Mouse (Mus musculus) hindbrain, embryonic 12.5 days (tissue): ENCODE data around the gene Klra4. TPM values are rescaled to one million over a fixed set of nuclear protein-coding genes. Genes with fewer than 3 reads are reported as not detected.
"Not testable (repeated sequence)": the region's sequence is repeated elsewhere in the genome, so short reads cannot be mapped to it uniquely, and the experiment has no call there.

ENCODE experiments used
- ATAC-seq: fragments of 200-750 bp; cut with Nextera tagmentation; 2 replicates; pipeline ENCODE4 v1.8.0; 2017; ENCODE audit warnings: moderate TSS enrichment; ENCODE audit not compliant: low FRiP score
- H3K27ac ChIP-seq: fragments of 300-500 bp; sonication (generic); 2 replicates; pipeline ENCODE4 v1.5.1; 2016; ENCODE audit warnings: mild to moderate bottlenecking
- H3K27me3 ChIP-seq: fragments of 300-500 bp; sonication (generic); 2 replicates; pipeline ENCODE4 v1.6.1; 2016; ENCODE audit warnings: mild to moderate bottlenecking
- H3K36me3 ChIP-seq: fragments of 300-500 bp; sonication (generic); 2 replicates; pipeline ENCODE4 v1.6.1; 2016; ENCODE audit warnings: mild to moderate bottlenecking
- H3K4me1 ChIP-seq: fragments of 300-500 bp; sonication (generic); 2 replicates; pipeline ENCODE4 v1.6.1; 2016
- H3K4me2 ChIP-seq: fragments of 300-500 bp; sonication (generic); replicated peaks from 2 replicates; pipeline ENCODE4 v1.6.1; 2016; ENCODE audit warnings: mild to moderate bottlenecking
- H3K4me3 ChIP-seq: fragments of 300-500 bp; sonication (generic); 2 replicates; pipeline ENCODE4 v1.5.1; 2016; ENCODE audit warnings: mild to moderate bottlenecking
- H3K9ac ChIP-seq: fragments of 300-500 bp; sonication (generic); 2 replicates; pipeline ENCODE4 v1.6.1; 2016; ENCODE audit warnings: mild to moderate bottlenecking, moderate library complexity
- H3K9me3 ChIP-seq: fragments of 300-500 bp; sonication (generic); replicated peaks from 2 replicates; pipeline ENCODE4 v1.6.1; 2016; ENCODE audit warnings: mild to moderate bottlenecking
- WGBS: fragments of 180-500 bp; shearing (Covaris S2); methylation state at CpG from one replicate; pipeline ENCODE4 v1.1.7; 2016; 5-methylcytosine and 5-hydroxymethylcytosine counted together
- polyA plus RNA-seq: library from polyadenylated mRNA; unstranded; fragments of >200 nt; fragmentation: Nextera tagmentation; extraction: Ambion mirVana; gene quantifications from 2 replicates; pipeline ENCODE4 v1.2.1, GENCODE M21; 2016

Gene Klra4
- polyA plus RNA-seq: not detected in 2 replicates

DNA sequence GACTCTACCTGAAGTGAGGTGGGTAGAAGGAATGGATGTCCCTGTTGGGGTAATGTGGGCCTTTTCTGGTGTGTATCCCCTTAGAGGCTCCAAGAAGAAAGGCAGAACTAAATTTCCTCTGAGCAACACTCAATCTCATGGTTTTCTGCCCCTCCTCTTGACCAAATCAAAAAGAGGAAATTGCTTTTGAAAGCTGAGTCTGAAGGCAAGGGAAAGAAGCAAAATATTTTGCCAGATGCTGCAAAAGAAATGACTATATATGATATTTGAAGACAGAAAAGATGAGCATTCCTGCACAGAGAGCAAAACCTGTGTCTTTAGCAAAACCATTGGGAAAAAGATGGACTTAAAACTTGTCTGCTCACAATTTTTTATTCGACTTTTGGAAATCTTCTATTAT is at the start of gene Klra4:
Gene Klra4, minus strand, starts transcription at position 101 of the 400 bp plus-strand sequence.
- not testable (repeated sequence) for H3K4me1 ChIP-seq, H3K27ac ChIP-seq, ATAC-seq, H3K9ac ChIP-seq, H3K4me3 ChIP-seq, H3K4me2 ChIP-seq, H3K36me3 ChIP-seq, H3K27me3 ChIP-seq
- 71% methylated on average over 1 of the region's 1 CpGs for WGBS
- H3K9me3 ChIP-seq: peaks cover 20% of the 10 kb centered on the region; the same call in 1 of the 2 replicates

DNA sequence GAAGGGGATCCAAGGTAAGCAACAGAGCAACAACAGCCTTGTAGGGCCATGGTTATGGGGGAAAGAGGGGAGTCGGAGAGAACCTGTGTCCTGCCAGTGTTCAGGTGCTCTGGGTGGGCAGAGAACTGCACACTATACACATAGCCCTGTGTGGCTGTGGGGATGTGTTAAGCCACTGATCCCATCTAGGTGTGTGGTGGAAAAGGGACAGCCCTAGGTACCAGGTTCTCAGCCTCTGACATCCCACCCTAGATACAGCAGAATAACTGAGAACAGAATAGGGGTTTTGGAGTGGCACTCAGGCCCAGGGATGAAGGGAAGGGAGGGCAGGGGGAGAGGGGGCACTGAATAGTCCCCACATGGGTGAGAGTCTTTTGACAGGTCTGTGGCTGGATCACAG is 43.4 kb upstream of the Klra4 start:
- 95% methylated on average over 1 of the region's 1 CpGs for WGBS
- Histone ChIP-seq H3K4me2 (no peak overlapping the region), H3K36me3 (no peaks in the 10 kb centered on the region), H3K27me3 (no peaks in the 10 kb centered on the region), H3K9ac (no peak overlapping the region), H3K4me1 (no peaks in the 10 kb centered on the region), H3K9me3 (peaks cover 9% of the 10 kb centered on the region; the same call in 1 of the 2 replicates), H3K4me3 (no peak overlapping the region), H3K27ac (no peak overlapping the region)
- no peak for ATAC-seq

DNA sequence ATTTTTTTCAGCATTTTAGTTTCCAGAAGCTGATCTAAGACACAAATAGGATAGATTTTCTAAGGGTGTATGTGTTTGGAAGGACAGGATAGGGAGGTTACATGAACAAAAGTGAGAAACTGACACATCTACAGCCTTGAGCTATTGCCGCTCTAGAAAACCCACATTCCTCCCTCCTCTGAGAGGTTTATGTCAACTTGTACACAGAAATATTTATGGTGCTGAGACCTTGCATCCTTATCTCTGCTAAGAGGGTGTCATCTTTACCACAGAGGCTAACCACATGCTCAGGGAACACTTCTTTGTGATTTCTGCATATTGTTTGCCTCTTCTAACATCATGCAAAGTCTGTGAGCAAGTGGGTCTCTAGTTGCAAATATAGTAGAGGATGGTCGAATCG is 35.7 kb upstream of the Klra4 start:
- H3K9ac ChIP-seq, H3K36me3 ChIP-seq, H3K4me3 ChIP-seq, H3K27ac ChIP-seq, ATAC-seq, H3K4me1 ChIP-seq, H3K4me2 ChIP-seq, H3K9me3 ChIP-seq, H3K27me3 ChIP-seq: not testable (repeated sequence)
- WGBS: 90% methylated on average over 3 of the region's 3 CpGs

DNA sequence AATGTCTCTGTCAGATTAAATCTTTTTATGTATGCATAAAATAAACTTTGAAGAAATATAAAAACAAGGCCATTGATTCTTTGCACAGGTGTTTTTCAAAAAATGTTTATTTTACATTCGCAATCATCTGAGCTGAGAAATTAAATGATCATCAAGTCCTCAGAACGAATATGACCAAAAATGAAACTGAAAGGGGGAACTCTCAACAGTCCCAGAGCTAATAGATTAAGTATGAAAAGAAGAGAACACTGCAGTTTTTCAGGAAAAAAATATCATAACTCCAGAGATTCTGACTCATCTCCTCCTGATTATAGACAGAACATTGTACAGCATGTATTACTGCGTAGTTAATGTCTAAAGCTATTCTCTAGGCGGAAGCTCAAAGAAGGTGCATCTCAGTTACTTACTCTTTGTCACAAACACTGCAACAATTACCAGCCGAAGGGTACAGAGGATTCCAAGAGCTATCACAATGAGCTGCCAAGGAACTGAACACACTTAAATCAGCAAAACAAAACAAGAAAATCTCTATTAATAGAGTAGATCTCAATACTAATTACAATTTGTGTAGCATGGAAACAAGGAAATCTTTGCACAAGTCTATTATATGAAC is 25.4 kb upstream of the Klra4 start:
- no peaks in the 10 kb centered on the region for H3K4me1 ChIP-seq
- H3K27ac ChIP-seq: no peak overlapping the region
- no peaks in the 10 kb centered on the region for H3K36me3 ChIP-seq
- no peak for ATAC-seq
- 0 out of 2 replicates have a peak, but pooled peaks cover 4% of the 10 kb centered on the region for H3K9me3 ChIP-seq
- 80% methylated on average over 5 of the region's 5 CpGs for WGBS
- no peak overlapping the region for H3K4me2 ChIP-seq
- H3K4me3 ChIP-seq: no peak overlapping the region
- no peak overlapping the region for H3K9ac ChIP-seq
- no peaks in the 10 kb centered on the region for H3K27me3 ChIP-seq

DNA sequence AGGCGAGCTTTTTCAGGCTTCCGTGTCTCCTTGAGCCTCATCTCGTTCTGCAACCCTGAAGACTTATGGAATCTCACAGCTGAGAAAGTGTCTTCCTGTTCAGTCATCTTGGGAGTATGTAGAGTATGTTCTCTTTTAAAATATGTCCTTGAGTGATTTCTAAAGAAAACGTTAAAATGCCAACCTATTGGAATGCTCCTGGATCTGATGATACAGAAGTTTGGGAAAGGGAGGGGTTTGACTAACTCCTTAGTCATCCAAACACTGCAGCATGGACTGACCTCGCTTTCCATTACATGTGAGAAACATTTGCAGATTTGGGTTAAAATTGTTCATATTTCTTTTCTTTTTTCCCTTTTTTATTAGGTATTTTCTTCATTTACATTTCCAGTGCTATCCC is 1.9 kb downstream of the Klra4 start:
- Histone ChIP-seq H3K9ac (no peak overlapping the region), H3K27ac (no peak overlapping the region), H3K4me3 (no peak overlapping the region), H3K36me3 (no peaks in the 10 kb centered on the region), H3K27me3 (no peaks in the 10 kb centered on the region), H3K4me2 (no peak overlapping the region), H3K9me3 (0 out of 2 replicates have a peak, but pooled peaks cover 7% of the 10 kb centered on the region), H3K4me1 (no peaks in the 10 kb centered on the region)
- ATAC-seq: no peak
- 81% methylated on average over 5 of the region's 5 CpGs for WGBS

DNA sequence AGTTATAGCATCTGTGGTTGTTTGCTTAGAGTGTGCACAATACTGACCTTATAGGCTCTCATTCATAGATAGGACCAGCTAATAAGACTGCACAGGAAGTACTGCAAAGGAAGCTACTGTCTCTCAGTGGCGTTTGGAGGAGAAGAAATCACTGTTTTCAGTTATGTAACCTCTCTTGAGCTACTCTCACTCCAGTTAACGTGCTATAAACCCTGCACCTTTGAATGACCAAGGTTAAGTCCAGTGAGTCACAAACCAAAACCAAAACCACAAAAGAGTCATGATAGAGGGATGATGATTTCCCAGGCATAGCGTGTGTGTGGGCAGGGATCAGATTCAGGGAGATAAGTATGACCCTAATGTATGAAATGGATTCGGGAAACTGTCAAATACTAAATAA is 31.9 kb downstream of the Klra4 start:
- ATAC-seq, H3K4me1 ChIP-seq, H3K4me3 ChIP-seq, H3K36me3 ChIP-seq, H3K27ac ChIP-seq, H3K4me2 ChIP-seq, H3K27me3 ChIP-seq, H3K9me3 ChIP-seq, H3K9ac ChIP-seq: not testable (repeated sequence)
- 65% methylated on average over 4 of the region's 4 CpGs for WGBS

DNA sequence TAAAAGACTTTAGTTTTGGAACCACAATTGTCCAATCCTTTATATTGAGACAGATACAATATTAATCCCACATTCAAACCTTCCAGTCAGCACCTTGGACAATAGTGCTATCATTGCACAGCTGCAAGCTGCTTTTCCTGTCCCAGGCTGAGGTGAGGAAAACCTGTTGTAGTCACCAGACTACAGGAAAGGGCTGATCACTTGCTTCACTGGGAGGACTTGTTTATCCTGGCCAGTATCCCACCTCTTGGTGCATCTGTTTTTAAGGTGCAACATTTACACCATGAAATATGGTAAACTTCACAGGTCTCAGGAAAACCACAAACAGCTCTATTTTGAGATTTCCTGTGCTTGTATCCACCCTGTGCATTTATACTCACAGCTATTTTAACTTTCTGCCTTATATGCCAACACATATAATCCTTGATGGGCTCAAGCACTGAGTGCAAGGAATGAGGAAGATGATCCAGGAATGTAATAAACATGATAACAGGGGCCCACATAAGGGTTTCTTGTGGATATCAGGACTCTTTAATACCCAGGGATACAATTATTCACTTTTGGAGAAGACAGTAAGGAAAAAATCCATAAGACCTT is 35.5 kb downstream of the Klra4 start:
- not testable (repeated sequence) for H3K27me3 ChIP-seq, H3K36me3 ChIP-seq, H3K9me3 ChIP-seq, H3K27ac ChIP-seq, H3K4me3 ChIP-seq, H3K4me1 ChIP-seq, H3K9ac ChIP-seq, H3K4me2 ChIP-seq, ATAC-seq

DNA sequence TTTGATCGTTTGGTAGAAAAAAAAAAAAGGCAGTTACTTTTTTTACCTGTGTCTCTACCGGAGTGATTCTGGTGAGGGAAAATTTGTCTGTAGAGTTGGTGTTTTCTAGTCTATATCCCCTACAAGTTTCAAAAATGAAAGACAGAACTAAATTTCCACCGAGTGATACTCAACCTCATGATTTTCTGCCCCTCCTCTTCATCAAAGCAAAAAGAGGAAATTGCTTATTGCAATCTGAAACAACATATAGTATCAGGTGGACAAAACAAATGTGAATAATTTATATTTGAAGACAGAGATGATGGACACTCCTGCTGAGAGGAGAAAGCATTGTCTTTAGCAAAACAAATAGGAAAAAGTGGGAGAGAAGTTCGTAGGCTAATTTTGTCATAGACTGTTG is 40.2 kb downstream of the Klra4 start, which contains the start of gene Klra6:
Gene Klra6, minus strand, starts transcription at position 101 of the 400 bp plus-strand sequence.
- Histone ChIP-seq H3K27me3 (no peaks in the 10 kb centered on the region), H3K9me3 (0 out of 2 replicates have a peak, but pooled peaks cover 6% of the 10 kb centered on the region), H3K4me3 (no peak within 1 kb of the TSS), H3K4me1 (no peaks in the 10 kb centered on the region), H3K27ac (no peak within 1 kb of the TSS), H3K4me2 (no peak within 1 kb of the TSS), H3K36me3 (no peaks in the 10 kb centered on the region), H3K9ac (no peak within 1 kb of the TSS)
- 77% methylated on average over 4 of the region's 4 CpGs for WGBS
- ATAC-seq: no peak

Other genes starting within 250 kb of the Klra4 start
- not detected in 2 replicates for gene Gm17631, start 204.6 kb downstream of the Klra4 start, polyA plus RNA-seq
- not detected in 2 replicates for gene Klra17, start 190.6 kb downstream of the Klra4 start, polyA plus RNA-seq
- not detected in 2 replicates for gene Klra5, start 149.6 kb downstream of the Klra4 start, polyA plus RNA-seq
- gene Klra6, start 40.3 kb downstream of the Klra4 start, polyA plus RNA-seq: not detected in 2 replicates
- not detected in 2 replicates for gene Klra8, start 62.6 kb upstream of the Klra4 start, polyA plus RNA-seq
- gene Klra9, start 125.8 kb upstream of the Klra4 start, polyA plus RNA-seq: not detected in 2 replicates
- not detected in 2 replicates for gene Klra7, start 166.1 kb upstream of the Klra4 start, polyA plus RNA-seq
- not detected in 2 replicates for gene Klra10, start 214.7 kb upstream of the Klra4 start, polyA plus RNA-seq